Mouse (Mus musculus) frontal cortex, adult 2 months (tissue): ENCODE results near the gene St6gal1. TPM values are rescaled to one million over a fixed set of nuclear protein-coding genes. Genes with fewer than 3 reads are reported as not detected.

ENCODE experiments used
- DNase-seq, 2 experiments: peaks; one replicate each; pipeline ENCODE4 v3.0.0; 2022; ENCODE audit warnings: low spot score in 1 of 2; ENCODE audit errors: extremely low spot score in 1 of 2
- polyA plus RNA-seq: library from polyadenylated mRNA; depleted of rRNA; stranded (reverse); fragments of >200 nt; gene quantifications from 2 replicates; pipeline ENCODE4 v1.2.3, GENCODE M21; 2012

St6gal1 gene
- polyA plus RNA-seq, 1 experiment: 19.8 TPM

DNA sequence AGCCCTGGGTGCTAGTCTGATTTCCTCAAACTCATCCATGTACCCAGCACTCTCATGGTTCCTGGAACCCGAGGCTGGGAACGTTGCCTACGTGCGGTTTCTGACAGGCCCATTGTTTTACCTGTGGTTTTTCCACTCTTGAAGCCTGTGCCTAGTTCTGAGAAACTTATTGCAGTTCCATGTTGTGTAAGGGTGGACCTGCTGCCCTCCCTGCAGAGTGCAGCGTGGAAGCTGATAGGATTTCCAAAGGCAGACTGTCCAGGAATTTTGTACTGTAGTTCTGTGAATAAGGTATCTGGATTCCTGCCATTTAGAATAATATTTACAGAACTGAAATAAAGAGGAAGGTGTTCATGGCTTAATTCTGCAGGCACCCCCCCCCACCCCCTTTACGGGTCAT lies 102.1 kb downstream of the St6gal1 start:
- no peak for DNase-seq

DNA sequence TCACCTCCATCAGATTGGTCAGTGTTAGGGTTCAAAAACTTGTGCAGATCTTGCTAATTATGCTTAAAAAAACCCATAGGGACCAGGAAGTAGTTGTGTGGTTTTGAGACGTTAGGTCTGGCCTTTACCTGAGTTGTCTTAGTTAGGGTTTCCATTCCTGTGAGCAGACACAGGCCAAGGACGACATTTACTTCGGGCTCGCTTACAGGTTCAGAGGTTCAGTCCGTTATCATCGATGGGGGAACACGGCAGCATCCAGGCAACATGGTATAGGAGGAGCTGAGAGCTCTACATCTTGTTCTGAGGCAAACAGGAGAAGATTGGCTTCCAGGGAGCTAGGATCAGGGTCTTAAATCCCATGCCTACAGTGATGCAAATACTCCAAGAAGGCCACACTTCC lies 102.7 kb downstream of the St6gal1 start:
- DNase-seq: no peak

DNA sequence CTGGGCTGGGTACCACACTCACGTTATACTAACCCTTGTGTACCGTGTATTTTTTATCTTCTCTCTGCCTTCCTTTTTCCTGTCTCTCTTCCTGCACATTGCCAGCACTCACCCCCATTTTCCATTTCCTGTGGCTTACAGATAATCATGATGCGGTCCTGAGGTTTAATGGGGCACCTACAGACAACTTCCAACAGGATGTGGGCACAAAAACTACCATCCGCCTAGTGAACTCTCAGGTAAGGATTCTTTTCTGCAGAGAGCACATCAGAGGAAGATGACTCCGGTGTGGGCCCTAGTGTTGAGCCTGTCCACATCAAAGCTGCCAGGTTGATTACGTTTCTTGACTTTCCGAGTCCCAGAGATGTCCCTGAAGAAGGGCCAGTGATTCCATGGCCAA lies 103.7 kb downstream of the St6gal1 start:
- no peak for DNase-seq

DNA sequence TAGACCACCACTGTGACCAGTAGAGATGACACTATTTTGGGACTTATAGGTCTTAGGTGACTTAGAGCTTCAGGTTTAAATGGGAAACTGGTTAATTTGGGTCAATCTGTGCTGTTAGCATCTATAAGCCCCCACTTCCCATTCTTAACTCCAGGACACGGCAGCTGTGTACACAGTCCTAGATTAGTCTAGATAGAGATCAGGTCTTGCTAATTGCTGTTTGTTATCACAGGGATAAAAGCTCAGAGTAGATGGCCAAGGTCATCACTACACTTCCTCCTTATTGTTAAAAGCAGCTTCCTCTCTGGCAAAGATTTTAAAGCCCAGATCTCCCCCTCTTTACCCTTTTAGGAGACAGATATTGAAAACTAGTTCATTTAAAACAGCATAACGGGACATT lies 107.6 kb downstream of the St6gal1 start:
- no peak for DNase-seq

DNA sequence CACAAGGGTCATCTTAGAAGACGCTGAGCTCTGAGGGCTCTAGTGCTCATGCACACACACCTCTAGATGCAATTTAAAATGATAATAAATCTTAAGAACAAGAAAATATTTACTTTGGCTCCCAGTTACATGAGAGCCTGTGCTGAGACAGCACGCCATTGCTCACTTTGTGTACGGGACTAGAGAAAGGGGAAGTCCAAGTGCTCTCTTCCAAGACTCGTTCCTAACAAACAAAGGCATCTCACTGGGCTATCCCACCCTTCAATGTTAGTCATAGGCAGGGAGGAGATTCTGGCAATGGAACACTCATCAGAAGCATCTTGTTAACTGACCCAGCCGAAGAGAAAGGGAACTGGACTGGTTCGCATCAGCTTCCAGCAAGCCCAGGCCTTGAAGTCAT lies 108.1 kb downstream of the St6gal1 start:
- DNase-seq: no peak

DNA sequence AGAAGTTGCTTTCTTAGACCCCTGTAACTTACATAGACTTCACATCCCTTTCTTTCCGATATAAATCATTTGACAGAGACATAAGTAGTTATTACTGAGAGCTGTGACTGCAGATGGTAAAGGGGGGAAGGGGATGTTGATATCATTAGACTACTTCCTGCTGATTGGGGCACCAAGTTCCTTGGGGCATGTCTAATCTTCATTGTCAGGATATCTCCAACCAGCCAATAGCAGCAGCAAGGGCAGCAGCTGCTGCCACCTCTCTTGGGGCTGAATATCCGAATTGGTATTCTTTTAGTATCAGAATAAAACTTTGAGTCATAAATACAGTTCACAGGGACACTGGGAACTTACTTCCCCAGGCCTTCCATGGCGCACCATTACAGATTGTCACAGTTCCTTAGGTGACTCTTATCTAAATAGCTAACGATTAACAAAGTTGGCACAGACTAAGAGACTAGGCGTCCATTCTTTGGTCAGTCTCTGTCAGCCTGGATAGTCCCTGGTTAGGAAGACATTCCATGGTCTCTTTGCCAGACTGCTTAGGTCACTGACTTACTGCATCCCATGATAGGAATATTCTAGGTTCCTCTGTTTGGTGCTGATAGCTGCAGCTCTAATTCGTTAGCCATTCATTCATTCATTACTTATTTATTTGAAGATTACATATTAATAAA lies 109.5 kb downstream of the St6gal1 start:
- no peak for DNase-seq

DNA sequence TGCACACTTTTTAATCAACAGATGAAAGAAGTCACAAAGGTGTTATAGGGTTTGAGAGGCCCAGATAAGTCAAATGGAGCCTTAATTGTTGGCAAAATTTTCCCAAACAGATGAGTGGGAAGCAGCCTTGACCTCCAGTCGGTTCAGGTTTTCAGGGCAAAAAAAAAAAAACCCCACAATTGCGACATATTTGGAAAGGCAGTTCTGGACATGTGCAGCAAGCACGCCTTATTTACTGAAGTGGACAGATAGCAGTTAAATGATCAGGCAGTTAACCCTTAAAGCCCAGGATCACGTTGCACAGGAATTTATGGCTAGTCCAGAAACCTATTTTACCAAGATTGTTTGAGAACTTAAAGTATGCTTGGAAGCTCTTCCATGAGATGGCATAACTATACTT lies 112.8 kb downstream of the St6gal1 start:
- DNase-seq: no peak

DNA sequence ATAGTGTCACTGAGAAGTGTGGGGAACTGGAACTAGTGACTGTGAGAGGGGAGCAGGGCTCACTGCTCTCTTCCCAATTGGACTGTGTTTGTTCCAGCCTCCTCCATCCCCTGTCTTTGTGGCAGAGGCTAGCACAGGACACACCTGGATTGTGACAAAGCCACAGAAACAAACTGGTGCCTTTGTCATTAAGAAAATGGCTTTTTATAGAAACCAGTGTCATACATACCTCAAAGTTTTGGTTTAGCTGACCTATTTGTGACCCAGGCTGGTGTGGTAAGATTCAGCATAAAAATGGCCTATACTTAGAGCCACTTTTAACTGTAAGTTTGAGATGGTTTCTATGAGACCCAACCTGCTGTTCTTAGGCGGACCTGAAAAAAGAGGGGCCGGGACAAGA lies 116.7 kb downstream of the St6gal1 start:
- no peak for DNase-seq

DNA sequence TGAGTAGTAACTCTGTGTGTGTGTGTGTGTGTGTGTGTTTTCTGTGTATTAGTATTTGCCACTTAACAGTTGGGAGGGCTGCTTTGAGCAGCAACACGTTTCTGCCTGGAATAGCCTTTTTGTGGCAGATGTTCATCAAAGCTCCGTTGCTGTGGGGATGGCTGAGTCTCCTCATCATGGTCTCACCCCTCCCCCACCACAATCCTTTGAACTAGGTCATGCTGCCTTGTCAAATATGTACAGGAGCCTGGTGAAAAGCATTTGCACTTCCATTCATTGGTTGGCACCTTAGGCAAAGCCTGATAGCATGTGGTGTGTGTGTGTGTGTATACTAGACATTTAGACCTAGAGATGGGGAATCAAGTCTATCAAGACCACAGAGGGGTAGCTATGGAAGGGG lies 126.3 kb downstream of the St6gal1 start:
- DNase-seq: peak in 1 of 2 experiments; percentile 8

DNA sequence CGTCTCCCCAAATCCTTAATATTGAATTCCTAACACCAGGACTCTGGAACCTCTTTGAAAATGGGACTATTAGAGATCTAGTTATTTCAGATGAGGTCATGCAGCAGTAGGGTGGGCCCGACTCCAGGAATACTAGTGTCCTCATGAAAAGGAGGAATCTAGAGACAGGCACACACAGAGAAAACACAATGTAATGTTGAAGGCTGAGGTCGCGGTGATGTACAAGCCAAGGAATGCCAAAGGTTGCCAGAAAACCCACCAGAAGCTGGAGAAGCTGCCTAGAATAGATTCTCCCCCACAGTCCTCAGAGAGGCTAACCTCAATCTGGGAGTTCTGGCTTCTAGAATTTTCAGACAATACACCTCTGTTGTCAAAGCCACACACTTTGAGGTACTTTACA lies 136.5 kb downstream of the St6gal1 start:
- DNase-seq: no peak

DNA sequence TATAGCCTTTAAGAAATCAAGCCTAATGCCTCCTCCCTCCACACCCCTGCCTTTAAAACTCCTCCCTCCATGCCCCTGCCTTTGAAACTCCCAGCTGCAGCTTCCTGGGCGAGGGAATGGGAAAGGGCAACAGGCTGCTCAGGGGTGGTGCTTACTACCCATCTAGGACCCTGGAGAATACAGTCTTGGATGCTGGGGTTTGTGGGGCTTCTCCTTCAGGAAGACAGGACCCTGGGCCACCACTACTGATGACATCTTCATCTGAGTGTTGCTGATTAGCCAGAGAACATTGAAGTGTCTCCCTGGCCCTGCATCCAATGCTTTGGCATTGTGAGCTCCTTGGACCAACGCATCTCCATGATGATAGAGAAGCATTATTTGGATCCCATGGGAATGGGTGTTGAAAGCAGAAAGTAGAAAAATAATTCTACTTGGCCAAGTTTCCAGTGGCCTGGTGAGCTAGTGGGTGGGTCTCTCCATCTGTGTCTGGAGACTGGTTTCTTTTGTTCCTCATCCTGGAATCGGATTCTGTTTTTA lies 137.0 kb downstream of the St6gal1 start:
- no peak for DNase-seq

DNA sequence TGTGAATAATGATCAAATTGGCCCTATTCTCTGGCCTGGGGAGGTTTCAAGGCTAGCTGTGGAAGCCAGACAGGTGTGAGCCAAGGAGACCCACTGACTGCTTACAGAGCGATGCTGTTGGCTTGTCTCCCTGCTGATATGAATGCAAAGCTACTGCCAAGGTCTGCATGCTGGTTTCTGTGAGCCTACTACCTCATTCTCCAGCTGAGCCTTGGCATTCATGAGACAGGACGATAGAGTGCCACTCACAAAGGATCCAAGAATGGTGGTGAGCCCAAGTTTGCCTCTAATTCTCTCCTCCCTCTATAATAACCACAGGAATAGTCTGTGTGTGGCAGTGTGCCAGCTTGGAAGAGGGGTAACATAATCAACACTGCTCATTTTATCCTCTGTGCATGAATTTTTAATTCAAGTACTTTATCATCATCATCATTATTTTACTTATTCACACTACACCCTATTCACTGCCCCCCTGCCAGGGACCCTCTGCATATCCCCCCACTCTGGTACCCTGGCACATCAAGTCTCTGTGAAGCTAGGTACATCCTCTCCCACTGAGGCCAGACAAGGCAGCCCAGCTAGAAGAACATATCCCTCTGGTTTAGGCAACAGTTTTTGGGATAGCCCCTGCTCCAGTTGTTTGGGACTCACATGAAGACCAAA lies 139.9 kb downstream of the St6gal1 start:
- DNase-seq: no peak

DNA sequence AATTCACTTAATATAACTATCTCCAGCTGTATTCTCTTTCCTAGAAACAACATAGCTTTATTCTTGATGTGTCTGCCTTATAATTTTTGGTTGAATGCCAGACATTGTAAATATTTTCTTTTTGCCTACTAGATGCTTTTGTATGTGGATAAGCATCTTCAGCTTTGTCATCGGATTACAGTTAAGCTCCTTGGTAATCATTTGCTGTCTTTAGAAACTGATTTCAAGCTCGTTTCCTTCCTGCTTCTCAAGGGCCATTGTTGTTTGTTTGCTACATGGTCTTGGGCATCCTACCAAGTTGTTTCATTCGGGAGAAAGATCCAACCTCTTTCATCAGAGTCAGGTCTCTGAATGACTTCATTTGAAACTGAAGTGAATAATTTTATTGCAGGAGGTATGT lies 144.6 kb downstream of the St6gal1 start:
- DNase-seq: no peak

DNA sequence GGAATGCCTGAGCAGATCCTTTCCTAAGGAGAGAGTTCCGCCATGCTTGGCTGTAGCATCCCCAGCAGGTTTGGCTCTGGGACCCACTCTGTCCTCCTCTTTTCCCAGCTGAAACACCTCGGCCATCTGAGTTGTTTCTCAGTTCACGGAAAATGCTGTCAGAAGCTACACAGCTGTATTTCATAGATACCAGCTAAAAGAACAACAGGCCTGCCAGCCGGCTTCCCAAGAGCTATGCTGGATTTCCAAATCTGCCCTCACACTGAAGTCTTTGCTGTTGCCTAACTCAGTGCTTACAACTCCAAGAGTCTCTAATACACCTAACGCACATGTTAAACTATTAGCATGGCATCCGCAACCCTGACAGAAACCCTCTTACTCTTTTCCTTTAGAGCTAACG lies 146.2 kb downstream of the St6gal1 start:
- no peak for DNase-seq

DNA sequence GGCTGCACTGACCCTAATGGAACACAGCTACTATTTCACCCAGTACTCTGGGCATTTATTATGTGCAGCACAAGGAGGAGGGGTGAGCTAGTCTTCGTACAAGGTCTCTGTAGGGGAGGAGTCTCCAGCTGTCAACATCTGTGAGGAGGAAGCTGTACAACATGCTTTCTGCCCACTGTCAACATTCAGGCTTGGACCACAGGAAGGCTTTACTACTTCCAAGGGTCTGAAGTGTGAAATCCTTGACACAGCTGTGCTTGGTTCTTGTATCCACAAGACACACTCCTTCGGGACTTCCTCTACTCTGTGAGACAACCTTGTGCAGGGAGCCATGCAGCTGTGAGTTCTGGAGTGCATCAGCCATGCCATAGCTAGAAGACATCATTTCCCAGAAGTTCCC lies 147.8 kb downstream of the St6gal1 start:
- no peak for DNase-seq

DNA sequence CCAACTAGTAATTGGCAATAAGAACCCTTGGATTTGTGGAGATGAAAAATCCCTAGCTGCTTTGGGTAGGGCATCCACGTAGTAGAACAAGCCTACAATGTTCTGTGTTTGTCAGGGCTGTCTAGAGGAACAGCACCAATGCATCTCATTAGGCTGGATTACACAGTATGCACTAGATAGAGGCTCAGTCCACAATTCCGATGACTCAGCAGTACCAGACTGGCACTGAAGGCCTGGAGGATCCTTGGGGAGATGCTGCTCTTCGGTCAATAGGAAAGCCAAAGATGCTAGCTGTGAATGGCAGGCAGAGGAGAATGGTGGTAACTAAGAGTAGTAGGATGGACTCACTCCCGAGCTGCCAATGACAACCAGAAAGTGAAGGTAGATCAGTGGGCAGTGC lies 149.5 kb downstream of the St6gal1 start:
- DNase-seq: no peak

DNA sequence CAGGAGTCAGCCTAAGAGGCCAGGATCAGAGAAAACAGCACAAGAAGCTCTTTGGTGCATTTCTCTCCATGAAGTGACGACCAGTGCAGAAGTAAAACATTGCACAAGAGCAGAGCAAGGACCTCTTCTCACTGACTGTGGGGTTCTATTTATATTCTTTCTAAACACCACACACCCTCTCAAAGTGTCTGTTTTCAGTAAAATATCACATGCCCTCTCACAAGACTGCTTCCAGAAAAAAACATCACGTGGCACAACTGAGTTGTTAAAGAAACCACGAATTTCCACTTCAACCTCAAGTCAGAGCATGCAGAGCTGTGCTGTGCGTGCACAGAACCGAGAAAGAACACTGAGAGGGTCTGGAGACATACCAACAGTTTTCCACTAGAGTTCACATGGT lies 150.4 kb downstream of the St6gal1 start:
- DNase-seq: peak; percentile 22 to 56

DNA sequence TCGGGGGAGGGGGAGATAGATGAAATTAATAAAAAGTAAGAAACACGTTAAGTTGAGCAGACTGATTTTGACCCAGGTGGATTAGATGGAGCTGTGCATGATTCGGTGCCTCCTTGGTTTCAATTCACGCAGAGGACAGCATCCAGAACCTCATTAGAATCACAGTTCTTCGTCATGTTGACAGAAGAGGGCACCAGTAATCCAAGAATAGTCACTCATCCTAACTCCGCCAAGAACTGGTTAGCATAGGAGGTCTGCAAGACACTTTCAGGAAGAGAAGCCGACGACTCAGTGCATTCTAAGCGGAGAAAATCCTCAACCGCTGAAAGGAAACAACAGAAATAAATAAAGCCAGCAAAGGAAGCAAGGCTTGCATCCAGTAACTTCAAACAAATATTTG lies 151.6 kb downstream of the St6gal1 start:
- peak in 1 of 2 experiments; percentile 12 for DNase-seq

DNA sequence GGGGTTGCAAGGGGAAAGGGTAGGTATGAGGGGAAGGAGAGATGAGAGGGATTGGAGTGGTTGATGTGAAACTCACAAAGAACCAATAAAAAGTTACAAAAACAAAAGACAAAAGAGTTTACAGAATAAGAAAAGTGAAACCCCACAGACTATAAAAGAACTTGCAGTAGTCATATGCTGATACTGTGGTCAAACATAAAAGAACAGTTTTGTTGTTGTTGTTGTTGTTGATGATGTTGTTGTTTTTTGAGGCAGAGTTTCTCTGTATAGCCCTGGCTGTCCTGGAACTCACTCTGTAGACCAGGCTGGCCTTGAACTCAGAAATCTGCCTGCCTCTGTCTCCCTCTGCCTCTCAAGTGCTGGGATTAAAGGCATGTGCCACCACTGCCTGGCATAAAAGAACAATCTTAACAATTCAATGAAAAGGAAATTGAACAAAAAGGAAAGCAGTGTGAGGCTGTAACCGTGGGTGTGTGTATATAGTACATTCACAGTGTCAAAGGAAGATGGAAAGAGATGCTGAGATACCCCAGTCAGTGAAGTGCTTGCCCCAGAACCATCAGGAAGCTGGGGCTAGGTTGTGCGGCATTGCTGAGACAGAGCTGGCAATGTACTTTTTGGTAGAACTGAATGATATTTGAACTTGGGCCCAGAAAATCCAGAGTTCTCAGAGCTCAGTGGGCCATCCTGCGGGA lies 155.1 kb downstream of the St6gal1 start:
- no peak for DNase-seq

DNA sequence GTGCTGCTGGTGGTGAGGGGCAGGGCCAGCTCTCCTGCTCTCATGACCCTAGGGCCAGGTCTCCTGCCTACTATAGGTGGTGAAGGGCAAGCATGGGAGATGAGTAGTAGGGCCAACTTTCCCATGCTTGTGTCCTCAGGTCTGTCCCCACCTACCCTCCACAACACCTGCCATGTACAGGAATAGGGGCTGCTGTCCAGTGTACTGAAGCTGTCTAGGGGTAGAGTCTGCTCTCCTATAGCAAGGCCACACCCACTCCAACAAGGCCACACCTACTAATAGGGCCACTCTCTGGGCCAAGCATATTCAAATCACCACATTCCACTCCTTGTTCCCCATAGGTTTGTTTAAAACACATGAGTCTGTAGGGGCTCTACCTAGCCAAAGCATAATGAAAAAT lies 159.8 kb downstream of the St6gal1 start:
- no peak for DNase-seq

DNA sequence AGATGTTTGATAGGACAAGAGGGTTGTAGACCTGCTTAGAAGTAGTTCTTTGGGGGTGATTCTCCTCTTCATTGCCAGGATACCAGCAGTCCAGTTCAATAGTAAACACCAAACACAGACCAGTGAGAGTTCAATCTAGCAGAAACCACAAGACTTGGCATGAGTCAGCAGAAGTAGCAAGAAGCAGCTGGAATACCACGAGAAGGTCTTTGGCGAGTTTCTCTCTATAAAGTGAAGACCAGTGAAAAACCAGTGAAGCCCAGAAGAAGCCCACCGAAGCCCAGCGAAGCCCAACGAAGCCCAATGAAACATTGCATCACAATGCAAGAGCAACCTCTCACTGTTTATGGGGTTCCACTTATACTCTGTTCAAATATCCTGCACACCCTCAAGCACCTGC lies 173.4 kb downstream of the St6gal1 start:
- DNase-seq: no peak

DNA sequence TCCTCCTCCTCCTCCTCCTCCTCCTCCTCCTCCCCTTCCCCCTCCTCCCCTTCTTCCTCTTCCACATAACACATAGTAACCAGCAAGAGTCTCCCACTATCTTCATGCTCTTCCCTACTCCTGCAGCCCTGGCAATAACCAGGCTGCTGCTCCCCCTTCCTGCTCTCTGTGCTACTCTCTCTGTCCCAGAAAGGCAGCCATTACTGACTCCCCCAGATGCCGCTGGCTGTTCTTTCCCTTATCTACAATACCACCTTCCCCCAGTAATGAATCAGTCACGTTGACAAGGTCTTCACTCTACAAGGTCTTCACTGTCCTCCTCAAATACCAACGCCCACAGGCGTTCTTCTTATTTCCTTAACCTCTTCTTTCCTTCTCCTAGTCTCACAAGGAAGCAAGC lies 176.9 kb downstream of the St6gal1 start:
- DNase-seq: no peak
